Mouse (Mus musculus) activated CD4-positive, CD25-positive, alpha-beta regulatory T cell, adult 9 weeks (primary cell): ENCODE measurements around the gene Olfr1315-ps1. TPM values are rescaled to one million over a fixed set of nuclear protein-coding genes. Genes with fewer than 3 reads are reported as not detected.

Experiments
- polyA plus RNA-seq: library from polyadenylated mRNA; unstranded; fragments of 100-300 nt; shearing (Covaris generic); gene quantifications from one replicate; pipeline ENCODE4 v1.2.1, GENCODE M21; 2017

The Olfr1315-ps1 gene
- not detected for polyA plus RNA-seq

DNA sequence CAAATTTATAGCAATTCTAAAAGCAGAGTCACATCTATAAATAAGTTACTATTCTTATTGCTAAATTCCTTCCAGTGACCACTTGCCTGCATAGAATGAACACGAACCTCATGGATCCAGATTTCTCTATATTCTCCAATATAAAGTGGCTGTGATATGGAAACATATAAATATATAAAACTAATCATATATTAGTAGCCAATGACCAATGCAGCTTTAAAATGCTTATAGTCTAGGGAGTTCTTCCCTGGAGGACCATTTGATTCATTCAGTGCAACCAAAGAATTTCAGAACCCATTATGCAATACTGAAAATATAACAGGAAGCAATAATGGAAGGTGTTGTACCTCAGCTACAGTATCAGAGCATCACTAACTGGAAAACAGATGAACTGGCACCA is at the start of gene Olfr1315-ps1:
Olfr1315-ps1 (minus strand) TSS at position 101 of the 400 bp plus-strand sequence.

DNA sequence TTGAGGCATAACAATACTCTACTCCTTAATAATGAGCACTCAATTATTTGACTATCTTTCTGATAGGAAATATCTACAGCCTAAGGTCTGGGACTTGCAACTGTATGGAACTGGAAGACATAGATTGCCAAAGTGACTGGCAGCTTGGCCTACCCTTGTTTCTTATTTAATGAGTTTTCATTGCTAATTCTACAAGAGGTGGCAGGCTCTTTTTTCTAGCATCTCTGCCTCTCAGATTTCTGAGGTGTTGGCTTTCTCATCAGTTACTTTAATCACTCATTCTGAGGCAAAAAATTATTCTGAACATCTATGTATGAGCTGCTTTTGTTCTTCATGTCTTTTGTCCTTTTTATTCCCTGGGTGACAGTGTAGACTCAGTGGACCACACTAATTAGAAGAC is 38.7 kb upstream of the Olfr1315-ps1 start, which contains the start of gene Olfr1318:
Olfr1318 (plus strand) TSS at position 301 of the 400 bp plus-strand sequence.

DNA sequence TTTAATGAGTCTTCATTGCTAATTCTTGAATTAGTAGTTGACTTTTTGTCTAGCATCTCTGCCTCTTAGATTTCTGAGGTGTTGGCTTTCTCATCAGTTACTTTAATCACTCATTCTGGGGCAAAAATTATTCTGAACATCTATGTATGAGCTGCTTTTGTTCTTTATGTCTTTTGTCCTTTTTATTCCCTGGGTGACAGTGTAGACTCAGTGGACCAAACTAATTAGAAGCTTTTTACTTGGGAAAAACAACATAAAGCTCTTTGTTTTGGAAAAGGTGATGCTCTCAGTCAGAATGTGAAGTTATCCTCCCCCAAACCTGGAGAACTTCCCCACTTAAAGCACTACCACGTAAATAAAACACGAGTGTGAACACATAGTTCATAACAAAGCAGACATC is 24.8 kb upstream of the Olfr1315-ps1 start, which contains the start of gene Olfr1317:
Olfr1317 (plus strand) TSS at position 301 of the 400 bp plus-strand sequence.

DNA sequence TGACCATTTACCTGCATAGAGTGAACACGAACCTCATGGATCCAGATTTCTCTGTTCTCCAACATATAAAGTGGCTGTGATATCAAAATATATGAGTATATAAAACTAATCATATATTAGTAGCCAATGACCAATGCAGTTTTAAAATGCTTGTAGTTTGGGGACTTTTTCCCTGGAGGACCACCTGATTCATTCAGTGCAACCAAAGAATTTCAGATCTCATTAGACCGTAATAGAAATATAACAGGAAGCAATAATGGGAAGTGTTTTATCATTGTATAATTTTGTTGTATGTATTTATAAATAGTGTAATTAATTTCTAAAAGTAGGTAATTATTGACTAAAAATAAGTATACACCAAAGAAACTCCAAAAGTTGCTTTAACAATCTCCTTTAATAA is 19.6 kb upstream of the Olfr1315-ps1 start, which contains the start of gene Olfr1316:
Olfr1316 (minus strand) TSS at position 101 of the 400 bp plus-strand sequence.

DNA sequence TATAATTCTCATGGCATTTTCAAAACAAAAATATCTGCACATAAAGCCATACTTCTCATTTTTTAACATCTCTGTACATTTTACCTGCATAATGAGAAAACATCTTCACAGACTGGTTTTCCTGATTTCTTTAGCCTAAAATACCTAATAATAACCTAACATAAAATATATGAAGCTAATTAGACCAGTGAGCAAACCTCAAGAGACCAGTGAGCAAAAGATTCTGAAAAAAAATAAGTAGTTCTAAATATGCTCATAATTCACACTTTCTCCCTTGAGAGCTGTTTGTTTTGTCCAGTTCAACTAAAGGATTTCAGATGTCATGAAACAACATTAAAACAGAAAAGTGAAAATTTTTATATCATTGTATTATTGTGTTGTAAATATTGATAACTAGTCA is 18.6 kb downstream of the Olfr1315-ps1 start, which contains the start of gene Olfr1314:
Olfr1314 (minus strand) TSS at position 101 of the 400 bp plus-strand sequence.

DNA sequence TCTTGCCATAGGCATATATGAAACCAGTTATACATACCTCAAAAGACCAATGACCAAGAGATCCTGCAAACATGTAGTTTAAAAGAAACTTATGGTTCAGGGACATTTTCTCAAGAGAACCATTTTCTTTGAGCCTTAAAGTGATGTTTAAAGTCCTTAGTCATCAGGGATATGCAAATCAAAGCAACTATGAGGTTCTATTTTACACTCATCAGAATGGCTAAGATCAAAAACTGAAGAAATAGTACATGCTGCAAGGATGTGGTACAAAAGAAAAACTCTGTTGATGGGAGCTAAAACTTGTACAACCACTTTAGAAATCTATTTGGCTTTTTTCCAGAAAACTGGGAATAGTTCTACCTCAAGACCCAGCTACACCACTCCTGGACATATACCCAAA is 37.5 kb downstream of the Olfr1315-ps1 start, which contains the start of gene Olfr1313:
Olfr1313 (minus strand) TSS at position 101 of the 400 bp plus-strand sequence.

Other genes starting within 250 kb of the Olfr1315-ps1 start
- gene Olfr1305, start 238.3 kb downstream of the Olfr1315-ps1 start, polyA plus RNA-seq, result not detected
- not detected for gene Olfr1306, start 199.2 kb downstream of the Olfr1315-ps1 start, polyA plus RNA-seq
- gene Olfr1307, start 166.0 kb downstream of the Olfr1315-ps1 start, polyA plus RNA-seq, result 0.07 TPM
- not detected for gene Olfr1308, start 150.5 kb downstream of the Olfr1315-ps1 start, polyA plus RNA-seq
- gene Olfr1309, start 125.2 kb downstream of the Olfr1315-ps1 start, polyA plus RNA-seq, result not detected
- not detected for gene Olfr1310, start 102.7 kb downstream of the Olfr1315-ps1 start, polyA plus RNA-seq
- not detected for gene Olfr1311, start 91.0 kb downstream of the Olfr1315-ps1 start, polyA plus RNA-seq
- not detected for gene Olfr1312, start 65.2 kb downstream of the Olfr1315-ps1 start, polyA plus RNA-seq
- gene Olfr1313, start 37.6 kb downstream of the Olfr1315-ps1 start, polyA plus RNA-seq, result not detected
- not detected for gene Olfr1314, start 18.7 kb downstream of the Olfr1315-ps1 start, polyA plus RNA-seq
- not detected for gene Olfr1316, start 19.5 kb upstream of the Olfr1315-ps1 start, polyA plus RNA-seq
- not detected for gene Olfr1317, start 24.9 kb upstream of the Olfr1315-ps1 start, polyA plus RNA-seq
- not detected for gene Olfr1318, start 38.8 kb upstream of the Olfr1315-ps1 start, polyA plus RNA-seq
- gene Lpcat4, start 124.0 kb upstream of the Olfr1315-ps1 start, polyA plus RNA-seq, result 70.5 TPM
- not detected for gene Nutm1, start 143.9 kb upstream of the Olfr1315-ps1 start, polyA plus RNA-seq
- gene Nop10, start 146.5 kb upstream of the Olfr1315-ps1 start, polyA plus RNA-seq, result 148 TPM
- gene Slc12a6, start 150.4 kb upstream of the Olfr1315-ps1 start, polyA plus RNA-seq, result 109 TPM
- gene Gm21985, start 150.9 kb upstream of the Olfr1315-ps1 start, polyA plus RNA-seq, result not detected